Mouse (Mus musculus): ENCODE data around the gene Ppm1m. TPM values are rescaled to one million over a fixed set of nuclear protein-coding genes. Genes with fewer than 3 reads are reported as not detected.

The Ppm1m gene
- total RNA-seq, 2 experiments from 2014 or later, result 12.2 to 13.8 TPM

GRCm38 (mm10) chr9:106197081-106197713 is 2.3 kb downstream of the Ppm1m start:
- no peak for DNase-seq
- intact Hi-C loops (cut with DNase I), result loop anchor here (2.0 kb wide), 1 partner anchor 24 kb away; no protein-coding TSS in a partner anchor

DNA sequence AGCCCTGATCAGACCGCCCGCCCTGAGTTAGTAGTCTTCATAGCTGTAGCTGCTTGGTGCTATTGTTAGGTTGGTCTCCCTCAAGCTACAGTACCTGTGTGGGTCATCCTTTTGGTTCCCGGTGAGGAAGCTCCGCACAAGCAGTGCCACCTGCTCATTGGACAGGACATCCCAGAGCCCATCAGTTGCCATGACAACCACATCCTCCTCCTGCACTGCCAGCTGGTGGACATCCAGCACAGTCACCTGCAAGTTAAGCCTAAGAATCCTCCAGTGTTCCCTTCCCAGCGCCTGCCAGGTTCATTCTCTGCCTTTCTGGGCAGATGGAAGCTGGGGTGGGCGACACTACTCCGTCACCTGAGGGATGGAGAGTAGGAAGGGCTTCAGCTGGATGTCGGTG is 3.9 kb downstream of the Ppm1m start:
- intact Hi-C loops (cut with DNase I), result loop anchor here (2.0 kb wide), 1 partner anchor 23 kb away; no protein-coding TSS in a partner anchor

GRCm38 (mm10) chr9:106193930-106194807 is 5.4 kb downstream of the Ppm1m start:
- intact Hi-C loops (cut with DNase I), result no loop called here
- no peak for DNase-seq

More for the DNA sequence above, 3.9 kb downstream of the Ppm1m start:
- DNase-seq, result no peak

DNA sequence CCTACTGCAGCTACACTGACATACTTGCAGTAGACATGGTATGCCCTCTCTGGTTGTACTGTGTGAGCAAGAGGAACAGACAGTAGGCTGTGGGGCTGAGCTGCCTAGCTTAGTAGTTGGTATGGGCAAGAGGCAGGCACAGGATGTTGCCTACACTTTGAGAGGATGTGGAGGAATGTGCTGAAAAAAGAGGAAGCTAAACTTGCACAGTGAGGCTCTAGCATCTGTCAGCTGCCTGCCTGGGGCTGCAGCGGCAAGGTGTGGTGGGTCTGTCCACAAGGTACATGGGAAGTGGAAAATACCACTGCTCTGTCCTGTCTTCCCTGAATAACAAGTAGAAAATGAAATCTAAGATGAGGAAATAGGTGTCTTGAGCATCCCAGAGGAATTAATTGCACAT is 6.5 kb downstream of the Ppm1m start:
- intact Hi-C loops (cut with DNase I), result no loop called here
- no peak for DNase-seq

GRCm38 (mm10) chr9:106192024-106192423 is 7.5 kb downstream of the Ppm1m start:
- DNase-seq, result no peak
- intact Hi-C loops (cut with DNase I), result no loop called here

DNA sequence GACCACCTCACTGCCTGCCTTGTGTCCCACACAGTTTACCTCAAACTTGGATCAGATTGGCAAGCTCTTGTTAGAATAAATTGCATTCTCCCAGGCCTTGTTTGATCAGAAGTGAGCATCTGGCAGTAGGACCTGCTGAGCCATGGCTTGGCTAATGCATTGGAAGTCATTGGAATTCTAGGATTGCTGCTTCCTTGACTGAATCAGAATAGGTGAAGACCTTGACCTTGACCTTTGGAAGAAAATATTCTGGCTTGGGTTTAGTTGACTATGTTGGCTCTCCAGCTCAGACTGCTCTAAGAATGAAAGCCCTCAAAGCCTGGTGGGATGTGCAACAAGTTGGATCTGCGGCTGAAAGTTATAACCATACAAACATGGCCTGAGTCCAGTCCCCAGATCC is 8.2 kb downstream of the Ppm1m start:
- no peak for DNase-seq
- intact Hi-C loops (cut with DNase I), result no loop called here

DNA sequence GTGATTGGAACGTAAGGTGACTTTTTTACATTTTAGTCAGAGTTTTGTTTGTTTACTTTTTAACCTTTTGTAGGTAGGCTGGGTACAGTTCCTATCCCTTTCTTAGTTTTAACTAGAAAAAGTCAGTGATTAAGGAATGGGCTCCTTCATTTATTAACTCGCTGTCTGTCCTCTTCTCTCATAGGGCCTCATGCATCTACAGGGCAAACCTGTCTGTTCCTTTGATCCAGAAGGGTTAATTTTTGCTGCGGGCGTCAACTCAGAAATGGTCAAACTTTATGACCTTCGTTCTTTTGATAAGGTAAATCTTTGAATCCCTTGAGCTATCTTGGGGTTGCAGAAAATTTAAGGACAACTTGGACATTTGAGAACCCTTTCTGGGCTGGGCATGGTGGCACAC is 15.6 kb downstream of the Ppm1m start:
- no peak for DNase-seq
- intact Hi-C loops (cut with DNase I), result no loop called here

- no peak for DNase-seq
- intact Hi-C loops (cut with DNase I), result no loop called here
Observed at GRCm38 (mm10) chr9:106182146-106182545, 17.4 kb downstream of the Ppm1m start.

- intact Hi-C loops (cut with DNase I), result loop anchor here (10.0 kb wide), 1 partner anchor 705 kb away; the partner anchor contains the start of gene Rbm15b
Observed at GRCm38 (mm10) chr9:106179964-106180363, 19.6 kb downstream of the Ppm1m start.

DNA sequence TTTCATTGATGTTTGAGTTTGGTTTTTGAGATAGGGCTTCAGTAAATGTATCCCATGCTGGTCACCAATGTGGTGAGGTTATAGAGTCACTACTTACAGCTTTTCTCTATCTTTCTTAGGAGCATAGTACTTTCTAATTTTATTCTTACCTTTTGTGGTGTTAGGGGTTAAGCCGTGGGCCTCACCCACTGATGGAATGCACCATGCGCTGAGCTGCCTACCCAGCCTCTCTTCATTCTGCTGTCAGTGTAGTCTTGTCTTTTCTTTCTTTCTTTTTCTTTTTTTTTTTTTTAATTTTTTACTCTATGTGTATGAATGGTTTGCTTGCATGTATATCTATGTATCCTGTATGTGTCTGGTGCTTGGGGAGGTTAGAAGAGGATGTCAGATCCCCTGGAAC is 20.1 kb downstream of the Ppm1m start:
- no peak for DNase-seq
- intact Hi-C loops (cut with DNase I), result loop anchor here (10.0 kb wide), 1 partner anchor 705 kb away; the partner anchor contains the start of gene Rbm15b

More at GRCm38 (mm10) chr9:106179964-106180363, 19.6 kb downstream of the Ppm1m start:
- DNase-seq, result no peak

- intact Hi-C loops (cut with DNase I), result loop anchor here (10.0 kb wide), 1 partner anchor 707 kb away; the partner anchor contains the start of gene Rbm15b
- no peak for DNase-seq
Observed at GRCm38 (mm10) chr9:106177799-106178198, 21.7 kb downstream of the Ppm1m start.

- DNase-seq, result no peak
- intact Hi-C loops (cut with DNase I), result loop anchor here (10.0 kb wide), 1 partner anchor 708 kb away; the partner anchor contains the start of gene Rbm15b
Observed at GRCm38 (mm10) chr9:106176769-106177168, 22.8 kb downstream of the Ppm1m start.

DNA sequence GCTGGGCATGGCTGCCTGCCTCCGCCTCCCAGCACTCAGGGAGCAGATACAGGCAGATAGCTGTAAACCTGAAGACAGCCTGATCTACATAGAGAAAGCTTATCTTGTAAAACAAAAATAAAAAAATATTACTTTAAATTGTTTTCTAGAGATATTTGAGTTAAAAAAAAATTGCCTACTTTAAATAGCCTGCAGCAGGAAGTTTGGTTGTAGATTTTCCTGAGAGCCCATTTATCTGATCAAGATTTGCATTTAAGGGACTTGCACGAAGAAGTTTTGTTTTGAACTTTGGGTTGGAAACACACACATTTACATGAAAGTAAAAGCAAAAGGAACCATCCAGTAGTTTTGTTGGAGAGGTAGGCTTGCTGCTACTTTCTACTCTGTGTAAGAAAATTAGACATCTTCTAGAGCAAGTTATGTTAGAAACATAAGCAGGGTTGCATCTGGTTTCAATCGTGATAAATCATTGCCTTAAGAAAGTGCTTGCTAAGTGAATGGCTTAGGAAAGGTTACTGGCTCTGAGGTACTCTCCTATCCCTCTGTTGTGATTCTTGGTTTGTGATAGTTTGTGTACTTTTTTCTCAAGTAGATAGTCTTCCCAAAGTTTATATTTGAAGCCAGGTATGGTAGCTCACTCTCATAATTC is 23.9 kb downstream of the Ppm1m start:
- intact Hi-C loops (cut with DNase I), result loop anchor here (10.0 kb wide), 1 partner anchor 709 kb away; the partner anchor contains the start of gene Rbm15b
- DNase-seq, result no peak

DNA sequence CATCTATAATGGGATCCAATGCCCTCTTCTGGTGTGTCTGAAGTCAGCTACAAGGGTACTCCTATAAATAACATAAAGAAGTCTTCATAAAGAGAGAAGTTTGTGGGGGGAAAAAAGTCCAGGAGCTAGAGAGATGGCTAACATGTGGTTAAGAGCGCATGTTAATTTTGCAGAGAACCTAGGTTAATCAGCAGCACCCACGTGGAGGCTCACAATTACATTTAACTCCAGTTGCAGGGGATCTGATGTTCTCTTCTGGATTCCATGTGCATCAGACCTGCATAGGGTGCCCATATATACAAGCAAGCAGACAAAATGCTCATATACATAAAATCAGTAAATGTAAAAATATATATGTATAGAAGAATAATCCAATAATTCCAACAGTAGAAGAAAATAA is 26.2 kb downstream of the Ppm1m start:
- DNase-seq, result no peak
- intact Hi-C loops (cut with DNase I), result loop anchor here (2.0 to 10.0 kb wide), 2 partner anchors 23 to 711 kb away; partner anchors contain the start of gene Rbm15b

- DNase-seq, result no peak
Observed at GRCm38 (mm10) chr9:106172527-106172926, 27.0 kb downstream of the Ppm1m start.

DNA sequence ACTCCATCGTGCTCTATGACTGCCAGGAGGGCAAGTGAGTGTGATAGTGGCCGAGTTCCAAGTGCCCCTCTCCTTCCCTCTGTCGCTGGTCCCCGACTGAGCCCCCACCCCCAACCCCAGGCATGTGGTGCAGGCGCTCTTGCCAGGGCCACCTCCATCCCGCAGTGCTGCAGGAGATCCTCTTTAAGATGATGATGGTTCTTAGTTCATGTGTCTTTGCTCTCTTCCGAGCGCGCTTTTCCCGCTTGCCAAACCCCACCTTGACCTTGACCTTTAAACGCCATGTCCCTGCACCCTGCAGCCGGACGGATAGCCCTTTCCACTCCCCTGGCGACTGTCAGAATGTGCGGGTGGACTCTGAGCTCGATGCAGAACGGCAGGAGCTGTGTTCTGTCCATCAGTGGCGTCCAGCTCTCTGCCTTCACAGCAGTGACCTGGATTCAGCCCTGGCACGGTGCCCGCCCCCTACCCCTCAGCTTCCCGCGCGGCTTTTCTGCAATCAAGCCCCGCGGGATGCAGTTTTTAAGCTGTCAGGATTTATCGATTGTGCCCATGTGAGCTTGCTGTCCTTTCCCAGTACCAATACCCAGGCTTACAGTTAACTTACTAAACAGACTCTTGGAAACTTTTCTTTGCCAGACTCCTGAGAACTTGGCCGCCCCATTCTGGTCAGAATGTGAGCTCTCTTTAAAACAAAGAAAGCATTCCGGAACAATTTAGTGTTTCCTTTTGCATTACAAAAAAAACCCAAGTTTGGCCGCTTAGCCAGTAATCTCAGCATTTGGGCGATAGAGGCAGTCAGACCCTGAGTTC is 28.0 kb downstream of the Ppm1m start:
- DNase-seq, result peak; percentile 72 to 76

More at GRCm38 (mm10) chr9:106172527-106172926, 27.0 kb downstream of the Ppm1m start:
- intact Hi-C loops (cut with DNase I), result loop anchor here (2.0 to 10.0 kb wide), 2 partner anchors 24 to 712 kb away; partner anchors contain the start of gene Rbm15b

DNA sequence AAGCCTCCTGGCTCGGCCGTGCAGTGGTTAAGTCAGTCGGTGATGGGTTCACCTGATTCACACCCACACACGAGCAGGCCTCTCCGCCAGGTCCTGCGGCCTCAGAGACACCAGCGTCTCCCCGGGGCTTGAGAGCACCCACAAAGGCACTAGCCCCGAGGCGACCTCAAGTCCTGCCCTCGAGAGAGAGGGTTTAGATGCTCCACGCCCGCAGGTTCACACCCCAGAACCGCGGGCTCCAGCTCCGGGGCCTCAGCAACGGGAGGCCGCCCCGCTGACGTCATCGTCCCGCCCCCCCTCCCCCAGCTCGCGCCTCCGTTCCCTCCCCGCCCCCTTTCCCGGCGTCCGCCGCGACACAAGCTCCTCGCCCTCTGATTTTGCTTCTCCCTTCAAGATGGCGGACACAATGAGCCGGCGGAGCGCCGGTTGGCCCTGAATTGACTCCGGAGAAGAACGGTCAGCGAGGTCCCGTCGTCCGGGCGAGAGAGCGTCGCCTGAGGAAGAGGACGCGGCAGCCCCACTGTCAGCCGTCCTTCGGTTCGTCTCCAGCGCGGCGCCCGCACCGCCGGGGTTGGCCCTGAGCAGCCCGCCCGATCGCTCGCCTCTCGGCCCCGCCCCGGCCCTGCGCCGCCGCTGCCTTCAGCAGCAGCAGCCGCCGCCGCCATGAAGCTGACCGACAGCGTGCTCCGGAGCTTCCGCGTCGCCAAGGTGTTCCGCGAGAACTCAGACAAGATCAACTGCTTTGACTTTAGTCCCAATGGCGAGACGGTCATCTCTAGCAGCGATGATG is 28.8 kb downstream of the Ppm1m start, which contains the start of gene Wdr82:
TSS of gene Wdr82 (plus strand) at position 373 of the 790 bp plus-strand sequence.
- peak; percentile 88 to 91 for DNase-seq
- intact Hi-C loops (cut with DNase I), result loop anchor here (1.0 to 10.0 kb wide), 2 partner anchors 10 to 714 kb away; partner anchors contain the start of gene Rbm15b

More for the DNA sequence above, 28.0 kb downstream of the Ppm1m start:
- intact Hi-C loops (cut with DNase I), result loop anchor here (2.0 to 10.0 kb wide), 2 partner anchors 25 to 713 kb away; partner anchors contain the start of gene Rbm15b

DNA sequence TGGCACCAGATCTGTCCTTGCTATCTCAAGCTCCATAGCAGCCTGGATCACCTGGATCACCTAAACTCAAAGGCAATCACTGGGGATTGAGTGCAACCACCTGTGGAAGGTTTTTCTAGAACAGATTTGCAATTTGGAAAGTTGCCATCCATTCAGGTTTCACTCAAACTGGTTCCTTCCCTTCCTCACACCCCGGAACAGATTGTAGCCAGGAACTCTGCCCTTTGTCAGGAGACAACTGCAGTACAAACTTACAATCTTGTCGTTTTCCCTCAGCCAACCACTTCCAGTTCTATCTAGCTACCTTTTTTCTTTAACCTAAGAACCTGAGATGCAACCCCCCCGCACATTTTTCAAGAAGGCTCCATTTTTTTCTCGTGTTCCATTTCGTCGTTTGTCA is 29.6 kb downstream of the Ppm1m start:
- intact Hi-C loops (cut with DNase I), result loop anchor here (1.0 to 10.0 kb wide), 2 partner anchors 10 to 715 kb away; partner anchors contain the start of gene Rbm15b
- DNase-seq, result no peak

Data from heart, postnatal 36 days (tissue).